Mouse (Mus musculus) thymus, adult 18-20 months (tissue): ENCODE data around the gene Oxa1l.

Source experiments
- DNase-seq, 2 experiments: peaks; one replicate each; pipeline ENCODE4 v3.0.0; 2022; ENCODE audit warnings: mixed read lengths in 2 of 2

Gene Oxa1l

DNA sequence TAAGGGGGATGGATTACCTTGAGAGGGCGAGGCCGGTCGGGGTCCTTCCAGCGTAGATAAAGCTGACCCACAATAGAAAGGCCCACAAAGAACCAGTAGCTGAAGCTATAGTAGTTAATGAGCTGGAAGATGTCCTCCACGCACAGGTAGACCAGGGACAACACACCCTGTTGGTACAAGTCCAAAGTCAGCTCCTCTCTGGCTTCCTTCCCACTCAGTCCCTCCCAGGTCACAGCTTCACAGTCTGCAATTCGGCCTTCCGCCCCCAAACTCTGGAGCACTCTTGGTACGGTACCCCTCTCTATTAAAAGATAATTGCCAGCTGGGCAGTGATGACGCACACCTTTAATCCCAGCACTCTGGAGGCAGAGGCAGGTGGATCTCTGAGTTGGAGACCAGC lies 12.3 kb downstream of the Oxa1l start:
- DNase-seq, result no peak

DNA sequence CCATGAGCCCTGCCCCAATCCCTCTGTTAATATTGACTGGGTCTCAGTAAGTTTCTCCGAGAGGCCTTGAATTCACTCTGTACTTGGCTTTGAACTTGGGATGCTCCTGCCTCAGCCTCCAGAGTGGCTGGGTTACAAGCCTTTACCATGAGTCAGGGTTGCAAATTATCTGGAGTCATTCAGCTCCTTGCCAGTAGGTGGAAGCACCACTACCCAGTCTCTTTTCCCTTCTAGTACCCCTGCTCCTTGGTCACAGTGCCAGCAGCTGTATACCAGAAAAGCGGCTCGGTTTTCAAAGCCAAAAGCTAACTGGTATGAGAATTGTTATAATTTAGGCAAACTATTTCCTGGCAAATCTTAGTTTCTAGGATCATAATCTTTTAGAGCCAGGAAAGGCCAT lies 15.3 kb downstream of the Oxa1l start:
- DNase-seq, result peak in 1 of 2 experiments; percentile 29

DNA sequence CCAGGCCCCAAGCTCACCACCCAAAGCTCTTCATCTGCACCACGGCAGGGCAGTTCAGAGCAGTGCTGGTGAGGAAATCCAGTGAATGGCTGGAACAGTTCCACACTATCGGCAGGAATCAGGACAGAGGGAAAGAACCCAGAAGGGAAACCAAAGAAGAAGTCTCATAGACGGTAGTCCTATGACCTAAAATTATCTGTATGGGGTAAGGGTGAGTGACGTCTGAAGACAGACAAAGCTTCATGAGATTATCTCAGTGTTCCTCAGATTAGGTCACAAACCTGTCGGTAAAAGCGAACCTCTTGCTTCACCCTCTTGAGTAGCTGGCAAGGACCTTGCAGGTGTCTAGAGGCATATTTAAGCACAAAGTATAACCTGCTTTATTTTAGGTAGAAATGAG lies 16.5 kb downstream of the Oxa1l start:
- DNase-seq, result no peak

DNA sequence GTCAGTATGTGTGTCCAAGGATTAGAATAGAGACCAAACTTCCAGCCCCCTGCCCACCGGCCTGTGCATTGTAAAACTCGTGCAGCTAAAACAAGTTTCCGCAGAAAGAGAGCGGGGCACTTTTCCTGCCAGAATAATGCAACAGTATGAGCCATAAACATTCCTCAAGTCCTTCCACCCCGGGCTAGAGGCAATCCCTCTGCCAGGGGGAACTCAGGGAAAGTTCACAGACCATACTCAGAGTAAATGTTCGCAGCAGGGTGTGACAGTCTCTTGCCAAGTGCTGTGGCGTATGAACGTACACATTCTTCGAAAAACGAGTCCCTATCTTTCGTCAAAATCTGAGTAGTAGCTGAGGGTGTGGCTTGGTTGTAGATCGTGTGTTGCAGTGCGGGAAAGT lies 18.9 kb downstream of the Oxa1l start:
- no peak for DNase-seq

DNA sequence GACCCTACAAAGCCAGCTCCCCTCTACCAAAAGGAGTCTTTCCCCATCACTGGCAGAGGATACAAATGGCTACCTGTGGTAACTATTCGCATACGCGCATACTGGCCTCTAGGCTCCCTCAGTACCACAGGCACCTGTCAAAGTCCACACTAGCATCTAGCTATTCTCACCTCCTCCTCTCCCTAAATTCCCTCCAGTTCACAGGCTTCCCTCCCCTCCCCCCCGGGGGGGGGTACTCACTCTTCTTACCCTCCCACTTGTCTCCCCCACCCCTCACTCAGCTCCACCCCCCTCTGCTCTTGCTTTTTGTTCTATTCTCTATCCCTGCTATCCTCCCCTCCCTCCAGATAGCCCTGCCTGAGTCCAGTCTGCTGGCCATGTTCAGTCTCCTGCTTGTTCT lies 20.0 kb downstream of the Oxa1l start:
- no peak for DNase-seq

DNA sequence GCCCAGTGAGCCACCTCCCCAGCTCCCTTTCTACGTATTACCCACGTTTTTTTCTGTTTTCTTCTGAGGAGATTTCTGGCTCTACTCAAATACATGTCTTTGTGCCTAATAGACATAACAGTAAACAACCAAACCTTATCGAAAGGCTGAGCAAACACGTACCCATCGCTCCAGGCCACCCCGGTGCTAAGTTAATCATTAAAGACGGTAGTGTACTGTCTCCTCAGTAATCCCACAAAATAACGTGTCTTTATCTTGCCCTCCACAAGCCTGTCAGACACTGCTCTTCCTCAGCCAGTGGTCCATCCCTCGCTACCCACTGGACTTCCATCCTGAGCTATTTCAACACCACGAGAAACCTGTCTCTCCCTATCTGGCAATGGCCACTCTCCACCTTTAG lies 21.2 kb downstream of the Oxa1l start:
- DNase-seq, result no peak

DNA sequence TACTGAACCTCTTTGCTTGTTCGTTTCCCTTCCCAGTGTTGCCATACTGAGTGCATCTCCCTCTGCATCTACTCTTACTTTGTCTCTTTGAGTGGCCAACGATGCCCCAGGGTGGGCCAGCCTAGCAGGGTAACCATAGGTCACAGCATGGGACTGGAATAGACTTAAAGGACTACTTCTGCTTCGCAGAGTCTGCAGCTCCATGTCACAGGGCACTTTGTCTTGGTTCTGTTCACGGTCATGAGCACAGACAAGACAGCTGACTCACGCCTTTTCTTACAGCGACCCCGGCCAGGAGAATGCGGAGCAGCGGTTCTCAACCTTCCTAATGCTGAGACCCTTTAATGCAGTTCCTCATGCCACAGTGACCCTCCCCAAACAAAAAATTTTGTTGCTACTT lies 22.0 kb downstream of the Oxa1l start:
- DNase-seq, result no peak

DNA sequence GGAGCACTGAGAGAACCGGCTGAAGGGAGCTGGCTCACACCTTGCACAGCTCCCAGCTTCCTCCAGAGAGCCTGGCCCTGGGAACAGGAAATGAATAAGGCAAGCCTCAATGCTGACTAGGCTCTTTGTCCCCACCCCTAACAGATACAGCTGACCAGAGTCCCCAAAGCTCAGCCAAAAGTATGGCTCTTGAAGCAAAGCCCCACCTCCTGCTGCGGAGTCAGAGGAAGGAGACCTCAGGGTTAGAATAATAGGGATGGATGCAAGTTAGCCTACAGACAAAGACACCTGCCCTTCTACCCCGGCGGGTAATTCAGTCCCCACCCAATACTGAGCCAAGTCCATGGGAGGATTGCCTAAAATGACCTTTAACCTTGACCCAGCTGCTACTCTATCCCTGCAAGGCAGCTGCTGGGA lies 22.7 kb downstream of the Oxa1l start:
- no peak for DNase-seq

DNA sequence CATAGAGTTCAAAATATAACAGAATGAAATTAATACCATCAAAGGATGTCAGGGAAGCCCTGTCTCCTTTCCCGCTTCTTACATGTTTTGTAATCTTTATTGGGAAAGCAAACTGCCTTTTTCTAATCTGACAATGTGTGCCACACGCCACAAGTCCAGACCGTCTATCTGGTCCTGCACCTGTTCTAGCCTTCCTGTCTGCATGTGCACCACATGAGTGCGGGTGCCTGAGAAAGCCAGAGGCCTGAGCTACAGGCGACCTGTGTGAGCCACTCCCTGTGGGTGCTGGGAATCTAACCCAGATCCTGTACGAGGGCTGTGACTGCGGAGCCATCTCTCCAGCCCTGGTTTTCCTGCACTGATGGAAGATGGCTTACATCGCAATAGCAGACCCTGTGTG lies 23.8 kb downstream of the Oxa1l start:
- DNase-seq, result no peak

DNA sequence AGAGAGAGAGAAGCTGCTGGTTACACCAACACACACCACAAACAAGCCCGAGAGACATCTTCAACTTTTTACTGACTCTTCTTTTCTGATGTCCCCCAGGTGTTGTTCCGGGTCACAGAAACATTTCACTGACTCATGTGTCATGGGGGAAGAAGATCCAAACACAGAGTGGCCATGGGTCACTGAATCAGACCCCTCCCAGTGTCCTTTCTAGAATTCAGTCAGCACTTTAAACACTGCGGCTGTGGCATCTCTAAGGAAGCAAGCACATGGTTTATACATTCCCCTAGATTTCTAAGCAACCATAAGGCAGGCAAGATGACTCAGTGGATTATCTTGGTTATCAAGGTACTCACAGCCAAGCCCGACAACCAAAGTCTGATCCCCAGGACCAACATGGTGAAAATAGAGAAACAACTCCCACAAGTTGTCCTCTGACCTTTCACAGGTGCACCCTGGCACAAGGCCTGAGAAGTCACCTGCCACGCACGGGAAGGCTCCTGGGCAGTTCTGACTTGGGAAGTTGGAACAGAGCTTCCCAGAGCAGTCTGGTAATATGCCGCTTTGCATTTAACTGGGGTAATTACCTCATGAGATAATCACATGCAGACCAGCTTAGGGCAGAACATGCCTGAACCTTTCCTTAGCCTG lies 25.5 kb downstream of the Oxa1l start:
- DNase-seq, result no peak

DNA sequence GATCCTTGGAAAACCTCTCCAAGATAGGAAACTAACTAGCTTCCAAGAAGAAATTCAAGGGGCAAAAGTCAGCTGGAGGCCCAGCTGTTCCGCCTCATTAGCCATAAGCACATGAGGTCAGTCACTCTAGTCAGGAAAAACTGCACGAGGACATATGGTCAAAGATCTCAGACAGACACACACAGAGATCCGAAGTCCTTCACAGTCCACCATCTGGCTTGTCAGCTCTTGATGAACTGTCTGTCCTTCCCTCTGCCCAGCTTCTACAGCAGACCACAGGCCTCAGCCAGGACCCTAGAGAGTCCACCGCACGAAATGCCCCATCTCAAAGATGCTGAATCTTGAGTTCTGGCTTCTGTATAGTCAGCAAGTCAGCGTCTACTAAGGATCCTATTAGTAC lies 26.9 kb downstream of the Oxa1l start:
- no peak for DNase-seq

DNA sequence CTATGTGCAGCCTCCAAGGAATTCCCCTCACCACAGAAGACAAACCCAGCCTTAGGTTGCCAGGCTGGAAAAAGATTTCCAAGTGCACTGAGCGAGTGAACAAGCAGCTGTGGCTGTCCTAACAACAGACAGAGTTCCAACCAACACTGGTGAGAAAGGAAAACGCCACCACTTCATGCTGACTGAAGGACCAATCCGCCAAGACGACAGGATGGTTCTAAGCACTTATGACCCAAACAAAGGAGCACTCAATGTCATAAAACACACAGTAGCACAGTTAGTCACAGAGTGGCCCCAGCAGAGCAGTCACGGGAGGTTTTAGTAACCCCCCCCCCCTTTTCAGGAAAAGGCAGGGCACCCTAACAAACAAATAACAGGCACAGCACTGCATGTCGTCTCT lies 30.2 kb downstream of the Oxa1l start:
- DNase-seq, result no peak

DNA sequence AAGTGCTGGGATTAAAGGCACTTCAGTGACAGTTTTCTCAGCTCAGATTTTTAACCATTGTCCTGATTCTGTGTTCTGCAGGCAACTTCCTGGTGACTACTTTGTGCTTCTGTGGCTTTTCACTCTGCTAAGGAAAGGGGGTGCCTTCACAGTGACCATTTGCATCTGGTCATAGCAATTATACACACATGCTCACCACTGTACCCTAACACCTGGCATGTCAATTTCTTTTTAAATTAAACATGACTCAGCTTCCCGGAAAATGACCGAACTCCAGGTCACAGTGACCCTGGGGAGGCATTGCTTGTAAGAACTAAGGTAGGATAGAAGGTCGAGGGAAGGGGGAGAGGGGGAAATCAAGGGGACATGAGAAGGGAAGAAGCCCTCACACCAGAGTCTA lies 33.2 kb downstream of the Oxa1l start:
- no peak for DNase-seq

DNA sequence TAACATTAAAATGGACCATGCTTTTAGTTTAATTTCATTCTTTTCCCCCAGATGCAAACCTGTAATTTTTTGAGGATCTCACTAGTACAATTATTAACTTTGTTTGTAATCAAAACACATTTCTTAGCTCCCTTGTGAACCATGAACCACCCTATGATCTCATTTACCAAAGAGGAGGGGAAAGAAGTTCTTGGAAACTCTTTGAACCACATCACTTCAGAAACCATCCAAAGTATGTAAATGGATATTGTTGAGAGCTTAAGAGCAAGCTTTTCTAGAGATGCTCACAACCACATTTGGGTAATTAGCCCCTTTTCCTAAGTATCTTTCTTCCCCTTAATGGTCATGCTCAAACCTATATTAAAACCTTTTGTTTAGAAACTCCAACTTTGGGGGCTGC lies 33.7 kb downstream of the Oxa1l start:
- DNase-seq, result no peak

DNA sequence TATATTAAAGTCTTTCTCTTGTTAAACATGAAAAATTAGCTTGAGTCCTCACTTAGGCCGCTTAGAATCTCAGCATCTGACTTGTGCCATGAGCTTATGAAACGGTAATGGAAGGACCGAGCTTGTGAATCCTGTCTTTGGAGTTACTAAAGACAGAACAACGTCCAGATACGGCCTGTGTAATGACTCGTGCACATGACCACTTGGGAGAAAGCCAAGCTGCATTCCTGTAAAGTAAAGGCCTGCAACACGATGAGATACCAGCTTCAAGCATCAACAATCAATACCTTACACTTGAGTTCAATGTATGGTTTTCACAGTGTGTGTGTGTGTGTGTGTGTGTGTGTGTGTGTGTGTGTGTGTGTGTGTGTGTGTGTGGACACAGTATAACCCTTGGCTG lies 36.1 kb downstream of the Oxa1l start:
- no peak for DNase-seq

DNA sequence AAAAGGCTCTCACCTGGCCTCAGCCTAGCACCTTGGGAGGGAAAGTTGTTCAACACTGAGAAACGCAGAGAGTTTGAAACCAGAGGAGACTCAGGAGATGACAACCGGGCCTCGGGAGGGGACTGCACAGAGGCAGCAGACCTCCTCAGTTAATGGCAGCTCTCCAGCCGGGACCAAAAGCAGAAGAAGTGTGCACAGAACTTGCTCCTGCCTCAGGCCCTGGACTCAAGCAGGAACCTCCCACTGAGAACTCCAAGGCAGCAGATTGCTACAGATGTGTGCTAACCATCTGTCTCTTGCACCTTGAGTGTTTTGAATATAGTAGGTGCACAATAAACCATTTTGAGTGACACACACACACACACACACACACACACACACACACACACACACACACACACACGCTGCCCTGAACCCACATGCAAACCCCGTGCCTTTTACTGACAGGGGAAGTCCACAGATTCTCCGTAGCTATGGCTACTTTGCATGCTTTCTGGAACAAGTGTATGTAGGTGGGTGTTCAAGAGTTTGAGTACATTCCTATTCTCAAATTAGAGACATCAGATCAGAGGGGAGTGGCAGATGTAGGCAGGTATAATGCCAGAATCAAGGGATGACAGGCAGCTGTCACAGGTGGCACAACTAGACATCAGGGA lies 37.4 kb downstream of the Oxa1l start:
- DNase-seq, result no peak

DNA sequence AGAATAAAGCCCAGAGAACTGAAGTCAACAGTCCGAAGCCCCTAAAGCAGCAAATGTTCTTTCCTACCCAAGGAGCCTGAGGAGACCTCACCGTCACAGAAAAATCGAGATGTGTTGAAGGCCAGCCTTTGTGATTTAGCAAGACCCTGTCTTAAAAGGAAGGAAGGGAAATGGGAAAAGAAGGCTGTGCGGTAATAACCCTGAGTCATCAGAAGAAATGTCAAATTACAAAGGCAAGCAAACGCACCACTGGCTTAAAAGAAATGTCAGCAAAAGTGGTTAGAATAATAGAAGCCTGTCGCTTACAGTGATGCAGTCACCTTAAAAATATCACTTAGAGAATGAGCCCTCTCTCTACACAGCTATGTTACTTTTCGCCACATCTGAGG lies 37.9 kb downstream of the Oxa1l start:
- DNase-seq, result no peak

DNA sequence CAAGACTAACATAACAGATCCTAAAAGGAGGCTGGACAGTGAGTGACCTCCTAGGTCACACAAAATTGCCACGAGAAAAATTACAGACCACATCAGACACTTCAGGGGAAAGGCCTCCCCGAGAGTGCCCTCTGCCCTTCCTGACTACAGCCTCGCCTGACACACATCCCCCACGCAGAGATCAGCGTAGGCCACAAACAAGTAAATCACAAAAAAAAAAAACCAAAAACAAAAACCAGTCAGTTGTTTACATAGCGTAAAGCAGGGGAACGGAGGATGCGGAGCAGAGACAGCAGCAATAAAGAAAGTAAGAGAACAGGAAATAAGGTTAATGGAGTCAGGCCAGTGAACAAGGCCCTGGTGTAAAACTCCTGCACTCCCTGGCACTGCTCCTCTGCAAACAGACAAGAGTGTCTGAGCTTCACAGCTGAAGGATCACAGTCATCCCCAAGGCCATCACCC lies 38.3 kb downstream of the Oxa1l start:
- no peak for DNase-seq

DNA sequence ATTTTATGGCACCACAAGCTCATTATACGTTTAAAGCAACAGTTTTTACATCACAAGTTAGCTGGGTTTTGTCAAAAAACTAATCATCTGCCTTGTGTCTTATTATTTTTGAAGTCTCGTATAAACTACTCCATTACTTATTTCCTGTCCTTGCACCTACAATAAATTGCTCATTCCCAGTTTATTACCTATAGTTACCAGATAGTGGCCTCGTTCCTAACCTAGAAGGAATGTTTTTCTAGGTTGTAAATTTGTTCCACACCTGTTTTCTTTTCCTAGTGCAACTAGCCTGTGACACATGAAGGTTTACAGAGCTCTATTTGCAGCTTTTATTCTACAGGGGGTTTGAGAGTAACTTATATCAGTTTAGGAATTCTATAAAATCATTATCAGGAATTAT lies 41.1 kb downstream of the Oxa1l start:
- DNase-seq, result no peak

DNA sequence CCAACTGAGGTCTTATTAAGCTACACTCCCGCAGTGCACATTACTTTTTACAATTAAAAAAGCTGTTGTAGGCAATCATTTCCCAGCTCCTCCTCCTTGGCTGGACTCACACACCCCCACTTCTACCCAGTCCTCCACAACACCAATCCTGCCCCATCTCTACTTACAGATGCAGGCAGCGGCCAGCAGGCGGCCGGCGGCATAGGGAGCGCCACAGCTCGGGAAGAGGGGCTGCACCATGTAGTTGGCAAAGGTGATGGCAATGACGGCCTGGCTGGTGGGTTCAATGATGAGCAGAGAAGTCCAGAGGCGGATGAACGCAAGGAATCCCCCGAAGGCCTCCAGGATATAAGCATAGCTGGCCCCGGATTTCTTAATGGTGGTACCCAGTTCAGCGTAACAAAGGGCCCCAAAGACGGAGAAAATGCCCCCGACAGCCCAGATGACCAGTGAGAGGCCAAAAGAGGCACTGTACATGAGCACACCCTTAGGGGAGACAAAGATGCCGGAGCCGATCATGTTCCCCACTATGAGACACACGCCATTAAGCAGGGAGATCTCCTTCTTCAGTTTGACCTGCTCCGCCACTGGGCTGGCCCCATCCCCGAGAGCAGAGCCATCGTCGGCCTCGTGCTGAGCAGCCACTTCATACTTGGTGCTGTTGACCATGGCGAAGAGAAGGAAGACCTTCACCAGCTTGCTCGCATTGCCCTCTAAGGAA lies 47.9 kb downstream of the Oxa1l start:
- no peak for DNase-seq

DNA sequence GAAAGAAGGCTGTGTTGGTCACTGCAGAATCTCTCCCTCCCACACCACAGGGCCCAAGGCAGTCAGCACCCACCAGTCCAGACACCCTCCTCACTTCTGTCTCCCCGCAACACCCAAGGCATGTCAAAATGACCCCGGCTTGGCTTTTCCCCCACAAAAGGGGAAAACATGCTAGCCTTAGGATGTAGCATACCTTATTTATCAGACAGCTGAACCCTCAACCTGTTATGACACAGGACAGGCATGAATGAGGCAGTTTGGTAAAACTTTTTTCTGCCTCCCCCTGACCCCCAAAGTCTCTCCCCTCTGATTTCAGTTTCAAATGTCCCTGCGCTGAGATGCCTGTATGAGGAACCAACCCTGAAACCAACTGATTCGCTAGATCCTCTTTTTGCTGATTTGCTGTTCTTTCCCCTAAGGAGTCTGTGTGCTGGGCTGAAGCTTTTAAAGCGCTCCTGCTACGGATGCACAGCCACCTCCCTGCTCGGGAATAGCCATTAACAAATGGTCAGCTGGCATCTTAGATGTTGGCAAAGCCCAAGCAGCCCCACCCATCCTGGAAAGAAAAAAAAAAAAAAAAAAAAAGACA lies 48.5 kb downstream of the Oxa1l start:
- no peak for DNase-seq

DNA sequence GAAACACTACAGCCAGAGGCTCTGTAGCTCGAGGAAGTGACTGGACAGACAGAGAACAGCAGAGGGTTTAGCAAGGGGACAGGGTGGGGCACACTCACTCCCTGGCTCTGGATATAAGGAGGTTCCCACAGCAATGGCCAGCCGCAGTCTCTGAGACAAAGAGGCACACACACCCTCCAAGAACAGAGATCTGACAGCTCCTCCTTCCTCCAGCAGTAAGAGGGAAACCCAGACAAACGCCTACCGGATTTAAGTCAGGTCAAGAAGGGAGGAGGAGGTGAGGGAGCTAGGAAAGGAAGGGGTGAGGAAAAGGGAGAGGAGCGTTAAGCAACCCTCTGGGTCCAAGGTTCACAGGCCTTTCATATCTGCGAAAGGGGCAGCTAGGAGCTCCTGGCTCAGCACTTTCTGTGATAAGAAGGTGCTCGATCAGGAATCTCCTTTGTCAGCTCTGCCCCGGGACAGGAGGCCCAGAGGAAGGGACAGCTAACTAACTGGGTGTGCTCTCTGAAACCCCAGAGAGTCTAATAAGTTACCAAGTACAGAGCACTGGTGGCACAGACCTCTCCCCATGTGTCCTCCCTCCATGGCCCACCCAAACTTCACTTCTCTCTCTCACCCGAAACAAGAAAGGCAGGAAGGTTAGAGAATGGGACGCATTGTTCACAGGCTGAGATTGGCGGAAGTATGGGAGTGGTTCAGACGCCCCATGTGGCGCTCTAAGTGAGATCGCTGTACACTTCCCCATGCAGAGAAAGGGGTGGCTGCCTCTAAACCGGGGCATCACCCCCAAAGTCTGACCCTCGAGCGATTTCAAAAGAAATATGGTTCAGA lies 49.6 kb downstream of the Oxa1l start:
- no peak for DNase-seq

DNA sequence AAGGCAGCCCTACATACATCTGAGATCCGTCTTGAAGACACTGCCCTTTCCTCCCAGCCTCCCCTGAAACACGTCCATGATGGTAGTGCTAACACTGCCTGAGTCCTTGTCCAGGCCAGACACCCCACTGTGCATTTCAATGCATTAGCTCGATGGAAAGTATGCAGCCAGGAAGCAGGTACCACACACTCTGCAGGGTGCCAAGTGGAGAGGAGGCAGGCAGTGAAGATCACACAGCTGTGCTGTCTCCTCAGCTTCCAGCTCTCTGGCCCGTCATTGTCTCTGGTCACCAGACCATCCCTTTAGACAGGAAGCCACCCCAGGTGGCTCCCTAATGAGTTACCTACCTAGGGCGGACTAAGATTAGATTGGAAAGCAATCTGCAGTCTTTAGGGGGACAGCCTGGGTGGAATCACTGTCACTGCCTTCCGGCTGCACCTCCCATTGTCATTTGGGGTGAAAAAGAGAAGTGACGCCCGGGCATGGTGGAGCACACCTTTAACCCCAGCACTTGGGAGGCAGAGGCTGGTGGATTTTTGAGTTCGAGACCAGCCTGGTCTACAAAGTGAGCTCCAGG lies 51.5 kb downstream of the Oxa1l start:
- no peak for DNase-seq
